Mouse (Mus musculus): ENCODE results near the gene Pdxk. TPM values are rescaled to one million over a fixed set of nuclear protein-coding genes. Genes with fewer than 3 reads are reported as not detected.

Pdxk gene
- polyA plus RNA-seq, 1 experiment from 2014 or later = 8.8 TPM

DNA sequence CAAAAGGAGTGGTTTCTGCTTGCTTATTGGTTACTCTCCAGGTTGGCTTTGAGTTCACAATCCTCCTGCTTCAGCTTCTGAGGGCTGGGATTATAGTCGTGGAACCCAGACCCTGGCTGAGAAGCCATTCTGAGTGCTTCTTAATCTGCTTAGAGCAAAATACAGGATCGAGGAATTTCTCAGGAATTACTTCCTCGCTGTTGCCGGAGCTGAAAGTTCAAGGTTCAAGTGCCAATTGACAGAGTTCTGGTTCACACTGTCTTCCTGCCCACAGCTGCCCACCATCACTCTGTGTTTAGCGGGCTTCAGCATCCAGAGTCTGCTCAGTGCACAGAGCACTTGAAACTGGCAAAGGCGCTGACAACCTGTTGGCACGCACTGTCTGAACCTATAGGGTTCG lies 10.0 kb upstream of the Pdxk start:
- no peak overlapping the region for H3K9ac ChIP-seq (ENCODE audit: low read length)

DNA sequence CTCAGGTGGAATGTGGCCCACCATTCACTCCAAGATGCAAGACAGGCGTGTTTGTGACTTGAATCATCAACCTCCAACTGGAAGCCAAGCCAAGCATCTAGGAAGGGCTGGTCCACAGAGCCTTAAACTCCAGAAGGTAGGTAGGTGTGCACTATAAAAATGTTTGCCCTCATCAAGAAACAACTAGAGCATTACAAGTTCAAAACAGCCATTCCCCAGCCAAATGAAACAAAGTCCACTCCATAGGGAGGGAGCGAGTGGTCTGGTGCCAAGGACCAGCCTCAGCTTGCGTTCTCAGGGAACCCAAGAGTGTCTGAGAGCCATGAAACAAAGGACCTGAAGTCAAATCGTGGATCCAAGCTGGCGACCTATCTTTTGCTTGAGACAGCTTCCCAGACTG lies 8.7 kb upstream of the Pdxk start:
- Histone ChIP-seq H3K4me3 (ENCODE audit: low read length) (no peak overlapping the region), H3K4me1 (ENCODE audit: control insufficient read depth, insufficient read depth, low read length) (no peaks in the 10 kb centered on the region), H3K9me3 (replicated peaks; ENCODE audit: control insufficient read depth, low read length) (no peaks in the 10 kb centered on the region), H3K9ac (ENCODE audit: low read length) (no peak overlapping the region), H3K27me3 (ENCODE audit: control insufficient read depth, insufficient read depth, low read length) (no peaks in the 10 kb centered on the region), H3K36me3 (ENCODE audit: control insufficient read depth, insufficient read depth) (no peaks in the 10 kb centered on the region), H3K27ac (ENCODE audit: low read length) (no peak overlapping the region), H3K4me2 (ENCODE audit: low read depth, low read length) (no peak overlapping the region)
- ATAC-seq (replicated peaks; ENCODE audit: extremely low read depth, insufficient read depth, low FRiP score) = no peak
- WGBS = 42% methylated on average over 5 of the region's 5 CpGs

More for the DNA sequence above, 10.0 kb upstream of the Pdxk start:
- no peak for ATAC-seq (replicated peaks; ENCODE audit: extremely low read depth, insufficient read depth, low FRiP score)
- no peak overlapping the region for H3K4me3 ChIP-seq (ENCODE audit: low read length)
- no peaks in the 10 kb centered on the region for H3K4me1 ChIP-seq (ENCODE audit: control insufficient read depth, insufficient read depth, low read length)
- H3K27ac ChIP-seq (ENCODE audit: low read length) = no peak overlapping the region
- 46% methylated on average over 8 of the region's 8 CpGs for WGBS
- no peaks in the 10 kb centered on the region for H3K36me3 ChIP-seq (ENCODE audit: control insufficient read depth, insufficient read depth)
- no peak overlapping the region for H3K4me2 ChIP-seq (ENCODE audit: low read depth, low read length)
- H3K9me3 ChIP-seq (replicated peaks; ENCODE audit: control insufficient read depth, low read length) = no peaks in the 10 kb centered on the region
- H3K27me3 ChIP-seq (ENCODE audit: control insufficient read depth, insufficient read depth, low read length) = no peaks in the 10 kb centered on the region

DNA sequence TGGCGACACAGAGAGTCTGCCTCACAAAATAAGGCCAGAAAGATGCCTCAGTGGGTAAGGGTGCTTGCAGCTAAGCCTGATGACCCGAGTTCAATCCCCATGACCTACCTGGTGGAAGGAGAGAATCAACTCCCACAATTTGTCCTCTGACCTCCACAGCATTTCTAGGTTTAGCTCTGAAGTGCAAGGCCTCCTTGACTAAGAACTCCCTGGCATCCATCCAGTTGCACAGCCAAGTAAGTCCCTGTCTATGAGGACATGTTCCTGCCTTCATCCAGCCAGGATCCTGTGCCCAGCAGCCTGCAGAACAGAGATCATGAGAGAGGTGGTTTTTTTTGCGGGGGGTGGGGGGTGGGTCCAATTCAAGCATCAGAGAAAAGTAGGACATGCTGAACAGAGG lies 7.3 kb upstream of the Pdxk start:
- H3K9ac ChIP-seq (ENCODE audit: low read length) = no peak overlapping the region
- H3K9me3 ChIP-seq (replicated peaks; ENCODE audit: control insufficient read depth, low read length) = no peaks in the 10 kb centered on the region
- H3K36me3 ChIP-seq (ENCODE audit: control insufficient read depth, insufficient read depth) = no peaks in the 10 kb centered on the region
- H3K4me2 ChIP-seq (ENCODE audit: low read depth, low read length) = no peak overlapping the region
- H3K4me1 ChIP-seq (ENCODE audit: control insufficient read depth, insufficient read depth, low read length) = no peaks in the 10 kb centered on the region
- no peak overlapping the region for H3K27ac ChIP-seq (ENCODE audit: low read length)
- H3K27me3 ChIP-seq (ENCODE audit: control insufficient read depth, insufficient read depth, low read length) = no peaks in the 10 kb centered on the region
- no peak for ATAC-seq (replicated peaks; ENCODE audit: extremely low read depth, insufficient read depth, low FRiP score)
- WGBS = 76% methylated on average over 3 of the region's 3 CpGs
- H3K4me3 ChIP-seq (ENCODE audit: low read length) = no peak overlapping the region

DNA sequence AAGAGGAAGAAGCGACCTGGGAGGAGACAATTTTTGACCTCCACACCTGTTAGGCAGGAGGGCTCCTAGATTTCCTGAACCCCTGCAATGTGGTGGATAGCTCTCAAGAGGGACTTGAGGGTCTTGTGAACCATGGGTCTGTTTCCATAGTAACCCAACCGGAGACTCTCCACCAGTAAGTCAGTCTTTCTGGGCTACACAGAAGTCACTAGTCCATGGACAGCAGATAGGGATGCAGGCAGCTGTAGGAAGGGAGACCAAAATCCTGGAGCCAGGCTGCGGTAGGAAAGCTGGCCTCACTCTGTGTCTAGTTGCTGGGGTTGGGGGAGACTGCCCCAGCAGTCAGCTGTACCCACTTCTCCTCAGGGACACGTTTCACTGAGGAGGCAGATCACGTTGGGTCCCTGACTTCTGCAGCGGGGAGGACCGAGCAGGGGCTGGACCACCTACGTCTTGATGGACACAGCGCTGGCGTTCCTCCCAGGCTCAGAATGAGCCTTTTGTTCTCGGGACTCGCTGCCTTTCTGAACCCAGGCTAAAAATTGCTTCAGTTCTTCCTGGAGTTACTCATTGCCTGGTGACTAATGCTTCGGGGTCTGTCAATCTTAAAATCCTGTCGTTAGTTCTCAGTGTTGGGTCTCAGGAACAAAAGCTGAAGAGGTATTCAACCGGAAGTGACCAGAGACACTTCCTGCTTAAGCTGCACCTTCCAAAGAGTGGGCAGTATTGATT lies 6.0 kb upstream of the Pdxk start:
- WGBS = 30% methylated on average over 15 of the region's 15 CpGs
- Histone ChIP-seq H3K27ac (ENCODE audit: low read length) (no peak overlapping the region), H3K9me3 (replicated peaks; ENCODE audit: control insufficient read depth, low read length) (no peaks in the 10 kb centered on the region), H3K4me3 (ENCODE audit: low read length) (no peak overlapping the region), H3K36me3 (ENCODE audit: control insufficient read depth, insufficient read depth) (no peaks in the 10 kb centered on the region), H3K27me3 (ENCODE audit: control insufficient read depth, insufficient read depth, low read length) (no peaks in the 10 kb centered on the region), H3K4me1 (ENCODE audit: control insufficient read depth, insufficient read depth, low read length) (no peaks in the 10 kb centered on the region), H3K4me2 (ENCODE audit: low read depth, low read length) (peak overlapping the region; percentile 10), H3K9ac (ENCODE audit: low read length) (no peak overlapping the region)
- ATAC-seq (replicated peaks; ENCODE audit: extremely low read depth, insufficient read depth, low FRiP score) = 0 out of 2 replicates have a peak, but pooled peaks have one; percentile 32

DNA sequence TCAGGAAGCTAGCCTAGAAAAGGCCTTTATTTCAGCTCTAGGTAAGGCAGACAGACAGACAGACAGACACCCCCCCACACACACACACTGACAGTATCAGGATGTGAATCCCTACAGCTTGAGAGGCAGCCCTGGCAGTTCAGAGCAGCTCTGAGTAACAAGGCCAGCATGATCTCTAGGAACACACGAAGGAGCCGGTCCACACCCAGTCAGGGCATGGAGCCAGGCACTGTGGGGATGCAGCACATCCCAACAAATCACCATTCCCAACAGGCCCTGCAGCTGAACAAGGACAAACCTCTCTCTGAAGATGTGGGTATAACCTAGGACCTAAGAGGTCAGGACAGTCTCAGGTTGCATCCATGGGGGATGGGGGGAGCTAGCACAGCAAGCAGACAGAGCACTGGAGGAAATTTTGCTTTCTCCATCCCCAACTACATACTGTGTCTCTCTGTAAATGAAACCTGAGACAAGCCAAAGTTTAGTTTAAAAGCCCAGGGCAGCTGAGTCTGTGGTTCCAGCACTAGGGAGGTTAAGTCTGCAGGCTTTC lies 3.1 kb upstream of the Pdxk start:
- H3K9ac ChIP-seq (ENCODE audit: low read length) = no peak overlapping the region
- H3K9me3 ChIP-seq (replicated peaks; ENCODE audit: control insufficient read depth, low read length) = no peaks in the 10 kb centered on the region
- H3K4me1 ChIP-seq (ENCODE audit: control insufficient read depth, insufficient read depth, low read length) = peaks cover 9% of the 10 kb centered on the region
- H3K27ac ChIP-seq (ENCODE audit: low read length) = no peak overlapping the region
- no peak overlapping the region for H3K4me3 ChIP-seq (ENCODE audit: low read length)
- H3K27me3 ChIP-seq (ENCODE audit: control insufficient read depth, insufficient read depth, low read length) = no peaks in the 10 kb centered on the region
- 40% methylated on average over 2 of the region's 2 CpGs for WGBS
- ATAC-seq (replicated peaks; ENCODE audit: extremely low read depth, insufficient read depth, low FRiP score) = no peak
- H3K36me3 ChIP-seq (ENCODE audit: control insufficient read depth, insufficient read depth) = no peaks in the 10 kb centered on the region
- no peak overlapping the region for H3K4me2 ChIP-seq (ENCODE audit: low read depth, low read length)

DNA sequence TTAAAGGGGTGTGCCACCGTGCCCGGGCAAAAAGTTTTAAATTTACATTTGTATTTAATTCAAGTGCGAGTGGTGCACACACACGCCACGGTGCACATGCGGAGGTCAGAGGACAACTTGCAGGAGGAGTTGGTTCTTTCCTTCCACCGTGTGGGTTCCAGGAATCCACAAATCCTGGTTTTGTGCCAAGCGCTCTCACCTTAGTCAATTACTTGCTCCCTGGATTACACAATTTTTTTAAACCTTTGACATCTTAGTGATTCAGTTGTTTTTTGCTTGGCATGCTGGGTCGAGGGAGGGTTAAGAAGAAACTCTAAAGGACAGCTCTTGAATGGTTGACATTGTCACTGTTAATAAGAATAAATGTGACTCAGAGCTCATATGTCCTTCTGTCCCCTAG lies 1.9 kb upstream of the Pdxk start:
- 80% methylated on average over 9 of the region's 9 CpGs for WGBS
- no peak overlapping the region for H3K4me3 ChIP-seq (ENCODE audit: low read length)
- H3K27me3 ChIP-seq (ENCODE audit: control insufficient read depth, insufficient read depth, low read length) = no peaks in the 10 kb centered on the region
- no peak for ATAC-seq (replicated peaks; ENCODE audit: extremely low read depth, insufficient read depth, low FRiP score)
- H3K9ac ChIP-seq (ENCODE audit: low read length) = no peak overlapping the region
- no peak overlapping the region for H3K4me2 ChIP-seq (ENCODE audit: low read depth, low read length)
- peaks cover 9% of the 10 kb centered on the region for H3K4me1 ChIP-seq (ENCODE audit: control insufficient read depth, insufficient read depth, low read length)
- no peaks in the 10 kb centered on the region for H3K36me3 ChIP-seq (ENCODE audit: control insufficient read depth, insufficient read depth)
- no peak overlapping the region for H3K27ac ChIP-seq (ENCODE audit: low read length)
- H3K9me3 ChIP-seq (replicated peaks; ENCODE audit: control insufficient read depth, low read length) = no peaks in the 10 kb centered on the region

DNA sequence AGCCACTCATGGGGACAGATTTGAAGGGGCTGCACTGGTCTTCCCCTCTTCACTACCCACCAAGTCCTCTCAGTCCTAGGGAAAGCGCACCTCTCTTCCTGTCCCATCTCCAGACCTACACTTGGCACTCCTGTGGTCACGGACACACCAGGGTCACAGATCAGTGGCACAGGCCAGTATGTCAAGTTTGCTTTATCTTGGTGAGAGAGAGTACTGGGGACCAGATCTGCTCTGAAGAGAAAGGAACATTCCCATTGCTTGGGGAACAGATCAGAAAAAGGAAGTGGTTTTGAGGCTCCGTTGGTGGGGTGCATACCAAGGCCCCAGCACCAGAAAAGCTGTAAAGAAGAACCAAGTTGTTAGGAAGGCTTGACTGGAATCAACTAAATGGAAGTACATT lies 697 bp upstream of the Pdxk start:
- Histone ChIP-seq H3K4me1 (ENCODE audit: control insufficient read depth, insufficient read depth, low read length) (peaks cover 9% of the 10 kb centered on the region), H3K9me3 (replicated peaks; ENCODE audit: control insufficient read depth, low read length) (no peaks in the 10 kb centered on the region), H3K36me3 (ENCODE audit: control insufficient read depth, insufficient read depth) (no peaks in the 10 kb centered on the region), H3K27me3 (ENCODE audit: control insufficient read depth, insufficient read depth, low read length) (no peaks in the 10 kb centered on the region), H3K27ac (ENCODE audit: low read length) (peak overlapping the region; percentile 34; the same call in 1 of the 2 replicates), H3K9ac (ENCODE audit: low read length) (peak overlapping the region; percentile 27; the same call in 1 of the 2 replicates), H3K4me3 (ENCODE audit: low read length) (no peak overlapping the region; the same call in 1 of the 2 replicates), H3K4me2 (ENCODE audit: low read depth, low read length) (peak overlapping the region; percentile 95)
- WGBS = 75% methylated on average over 3 of the region's 3 CpGs
- ATAC-seq (replicated peaks; ENCODE audit: extremely low read depth, insufficient read depth, low FRiP score) = peak; percentile 1; the same call in 1 of the 2 replicates

DNA sequence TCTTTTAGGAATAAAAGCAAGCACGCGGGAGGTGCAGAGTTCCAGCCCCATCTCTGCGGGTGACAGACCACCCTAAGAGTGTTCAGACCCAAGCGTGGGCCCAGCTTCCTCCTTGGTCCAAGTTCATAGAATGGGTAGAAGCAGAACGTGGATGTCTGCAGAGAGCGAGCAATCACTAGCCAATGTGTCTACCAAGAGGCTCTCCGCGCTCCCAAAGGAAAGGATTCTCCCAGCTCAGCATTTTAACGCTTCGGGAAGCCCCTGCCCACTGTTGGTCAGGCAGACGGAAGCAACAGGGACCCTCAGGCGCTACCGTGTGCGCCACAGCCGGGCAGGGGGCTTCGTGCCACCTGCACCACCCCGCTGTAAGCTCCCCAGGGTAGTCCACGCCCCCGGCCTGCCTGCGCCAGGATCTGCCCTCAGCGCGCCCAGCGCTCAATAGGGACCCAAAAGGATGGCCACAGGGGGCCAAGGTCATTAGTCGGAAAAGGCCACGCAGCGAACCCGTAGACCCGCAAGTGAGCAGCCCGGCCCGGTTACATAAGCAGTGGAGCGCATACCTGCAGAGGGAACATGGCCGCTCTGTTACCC lies 479 bp downstream of the Pdxk start:
- no peaks in the 10 kb centered on the region for H3K9me3 ChIP-seq (replicated peaks; ENCODE audit: control insufficient read depth, low read length)
- peak; percentile 10 for ATAC-seq (replicated peaks; ENCODE audit: extremely low read depth, insufficient read depth, low FRiP score)
- H3K4me2 ChIP-seq (ENCODE audit: low read depth, low read length) = peak overlapping the region; percentile 95
- no peaks in the 10 kb centered on the region for H3K27me3 ChIP-seq (ENCODE audit: control insufficient read depth, insufficient read depth, low read length)
- peak overlapping the region; percentile 72 for H3K4me3 ChIP-seq (ENCODE audit: low read length)
- H3K4me1 ChIP-seq (ENCODE audit: control insufficient read depth, insufficient read depth, low read length) = peaks cover 12% of the 10 kb centered on the region
- peak overlapping the region; percentile 36; the same call in 1 of the 2 replicates for H3K27ac ChIP-seq (ENCODE audit: low read length)
- H3K36me3 ChIP-seq (ENCODE audit: control insufficient read depth, insufficient read depth) = no peaks in the 10 kb centered on the region
- WGBS = 2% methylated on average over 32 of the region's 32 CpGs
- H3K9ac ChIP-seq (ENCODE audit: low read length) = peak overlapping the region; percentile 82

DNA sequence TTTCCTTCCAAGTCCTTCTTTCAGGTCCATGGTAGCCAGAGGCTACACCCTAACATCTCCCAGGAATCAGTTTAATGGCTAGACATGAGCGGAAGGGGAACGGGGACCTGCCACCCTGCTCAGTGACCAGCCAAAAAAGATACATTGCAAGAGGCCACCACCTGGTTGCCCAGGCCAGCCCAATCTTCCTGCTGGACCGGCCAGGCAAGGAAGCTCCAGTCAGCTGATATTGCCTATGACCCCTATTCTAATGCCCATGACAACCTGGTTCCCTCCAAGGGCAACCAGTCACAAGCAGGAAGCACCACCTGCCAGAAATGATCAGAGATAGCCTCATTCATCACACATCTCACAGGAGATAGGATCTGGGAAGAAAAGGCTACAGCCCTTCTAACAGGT lies 1.0 kb downstream of the Pdxk start:
- Histone ChIP-seq H3K27me3 (ENCODE audit: control insufficient read depth, insufficient read depth, low read length) (no peaks in the 10 kb centered on the region), H3K4me1 (ENCODE audit: control insufficient read depth, insufficient read depth, low read length) (peaks cover 12% of the 10 kb centered on the region), H3K4me2 (ENCODE audit: low read depth, low read length) (peak overlapping the region; percentile 95), H3K36me3 (ENCODE audit: control insufficient read depth, insufficient read depth) (no peaks in the 10 kb centered on the region), H3K27ac (ENCODE audit: low read length) (no peak overlapping the region), H3K9ac (ENCODE audit: low read length) (peak overlapping the region; percentile 82; the same call in 1 of the 2 replicates), H3K9me3 (replicated peaks; ENCODE audit: control insufficient read depth, low read length) (no peaks in the 10 kb centered on the region), H3K4me3 (ENCODE audit: low read length) (peak overlapping the region; percentile 72)
- WGBS = 78% methylated on average over 3 of the region's 3 CpGs
- ATAC-seq (replicated peaks; ENCODE audit: extremely low read depth, insufficient read depth, low FRiP score) = no peak

All from heart, embryonic 16.5 days (tissue).